Mouse (Mus musculus) CH12.LX (cell line): ENCODE results near the gene Emx2. TPM values are rescaled to one million over a fixed set of nuclear protein-coding genes. Genes with fewer than 3 reads are reported as not detected.

Experiments used
- DNase-seq: peaks from one replicate; pipeline ENCODE4 v3.0.0-alpha.2; 2013; ENCODE audit errors: extremely low read depth
- H3K27ac ChIP-seq: 2 replicates; pipeline ENCODE4 v1.5.1; 2012; ENCODE audit warnings: low read depth, mild to moderate bottlenecking, control low read depth, moderate library complexity; ENCODE audit not compliant: insufficient read depth
- H3K27me3 ChIP-seq: replicated peaks from 2 replicates; pipeline ENCODE3; 2012; ENCODE audit warnings: inconsistent platforms
- H3K36me3 ChIP-seq, 2 experiments: replicated peaks in 1 of 2; 2 replicates each; pipeline versions ENCODE3 to v1.6.1; 2012; ENCODE audit warnings: inconsistent platforms in 1 of 2, low read length in 1 of 2, mild to moderate bottlenecking in 1 of 2, mixed read lengths in 1 of 2, moderate library complexity in 1 of 2; ENCODE audit not compliant: control insufficient read depth in 1 of 2, insufficient read depth in 1 of 2
- H3K4me1 ChIP-seq, 2 experiments: 2 replicates each; pipeline ENCODE4 v1.6.1; 2012; ENCODE audit warnings: inconsistent platforms in 1 of 2, moderate library complexity in 1 of 2; ENCODE audit not compliant: insufficient read depth in 2 of 2, control insufficient read depth in 1 of 2
- H3K4me2 ChIP-seq: 2 replicates; pipeline ENCODE4 v1.6.1; 2012; ENCODE audit warnings: low read depth, mild to moderate bottlenecking, control low read depth; ENCODE audit not compliant: poor library complexity, insufficient read depth, severe bottlenecking
- H3K4me3 ChIP-seq, 3 experiments: fragments of 150-350 bp in 1 of 3; sonication (generic) in 1 of 3; replicated peaks in 1 of 3; 2 replicates each; pipeline versions ENCODE3 to v1.5.1; 2011 to 2012; ENCODE audit warnings: low read depth in 2 of 3, low read length in 2 of 3, mild to moderate bottlenecking in 2 of 3, moderate library complexity in 2 of 3, control low read depth in 1 of 3, improper control_type of control experiment in 1 of 3, inconsistent platforms in 1 of 3, mixed read lengths in 1 of 3; ENCODE audit not compliant: poor library complexity in 1 of 3
- H3K79me2 ChIP-seq: replicated peaks from 2 replicates; pipeline ENCODE4 v1.6.1; 2012; ENCODE audit warnings: mild to moderate bottlenecking, moderate library complexity; ENCODE audit not compliant: control insufficient read depth, poor library complexity, insufficient read depth, severe bottlenecking; ENCODE audit errors: extremely low read depth
- H3K9ac ChIP-seq: 2 replicates; pipeline ENCODE4 v1.6.1; 2012; ENCODE audit warnings: low read depth, mild to moderate bottlenecking, control low read depth, moderate library complexity; ENCODE audit not compliant: insufficient read depth
- H3K9me3 ChIP-seq: replicated peaks from 2 replicates; pipeline ENCODE3; 2012; ENCODE audit warnings: low read length, inconsistent platforms, mixed read lengths
- CTCF ChIP-seq, 2 experiments: IDR thresholded peaks in 1 of 2; conservative IDR thresholded peaks in 1 of 2; 2 replicates each; pipeline ENCODE4 v1.5.1; 2011 to 2012; ENCODE audit warnings: low read depth in 2 of 2, low read length in 2 of 2, improper control_type of control experiment in 1 of 2, inconsistent platforms in 1 of 2, mild to moderate bottlenecking in 1 of 2, moderate library complexity in 1 of 2
- E2F4 ChIP-seq: IDR thresholded peaks from 2 replicates; pipeline ENCODE4 v1.6.1; 2011; ENCODE audit warnings: low read depth, low read length, improper control_type of control experiment; ENCODE audit not compliant: insufficient replicate concordance
- EP300 ChIP-seq: IDR thresholded peaks from 2 replicates; pipeline ENCODE4 v1.6.1; 2011; ENCODE audit warnings: low read length, improper control_type of control experiment
- GABPA ChIP-seq: IDR thresholded peaks from 2 replicates; pipeline ENCODE4 v1.6.1; 2012; ENCODE audit warnings: low read depth, low read length, improper control_type of control experiment, inconsistent platforms; ENCODE audit not compliant: insufficient replicate concordance
- IRF4 ChIP-seq: IDR thresholded peaks from 2 replicates; pipeline ENCODE4 v1.6.1; 2014; ENCODE audit warnings: low read depth, mild to moderate bottlenecking, inconsistent platforms, low read length, improper control_type of control experiment
- JUND ChIP-seq: conservative IDR thresholded peaks from 2 replicates; pipeline ENCODE4 v1.6.1; 2011; ENCODE audit warnings: low read depth, low read length, improper control_type of control experiment
- KAT2A ChIP-seq: IDR thresholded peaks from 2 replicates; pipeline ENCODE4 v1.6.1; 2012; ENCODE audit warnings: low read length, improper control_type of control experiment, inconsistent platforms; ENCODE audit not compliant: insufficient replicate concordance
- MAZ ChIP-seq: IDR thresholded peaks from 2 replicates; pipeline ENCODE4 v1.6.1; 2012; ENCODE audit warnings: low read depth, mild to moderate bottlenecking, inconsistent platforms, low read length, improper control_type of control experiment, moderate library complexity
- MEF2A ChIP-seq: IDR thresholded peaks from 2 replicates; pipeline ENCODE4 v1.6.1; 2014; ENCODE audit warnings: low read depth, mild to moderate bottlenecking, inconsistent platforms, low read length, improper control_type of control experiment, borderline replicate concordance
- MXI1 ChIP-seq: IDR thresholded peaks from 2 replicates; pipeline ENCODE4 v1.6.1; 2011; ENCODE audit warnings: mild to moderate bottlenecking, low read depth, low read length, improper control_type of control experiment
- MYC ChIP-seq: IDR thresholded peaks from 2 replicates; pipeline ENCODE4 v1.6.1; 2011; ENCODE audit warnings: low read depth, mild to moderate bottlenecking, improper control_type of control experiment, low read length
- NRF1 ChIP-seq: IDR thresholded peaks from 2 replicates; pipeline ENCODE4 v1.6.1; 2014; ENCODE audit warnings: low read depth, mild to moderate bottlenecking, inconsistent platforms, low read length, improper control_type of control experiment, moderate library complexity
- PAX5 ChIP-seq: IDR thresholded peaks from 2 replicates; pipeline ENCODE4 v1.6.1; 2012; ENCODE audit warnings: low read length, inconsistent platforms, mixed read lengths
- RCOR1 ChIP-seq: conservative IDR thresholded peaks from 2 replicates; pipeline ENCODE4 v1.6.1; 2012; ENCODE audit warnings: low read depth, mild to moderate bottlenecking, inconsistent platforms, low read length, improper control_type of control experiment
- SIN3A ChIP-seq: IDR thresholded peaks from 2 replicates; pipeline ENCODE4 v1.6.1; 2012; ENCODE audit warnings: low read length, improper control_type of control experiment, inconsistent platforms
- SMC3 ChIP-seq: IDR thresholded peaks from 2 replicates; pipeline ENCODE4 v1.6.1; 2011; ENCODE audit warnings: low read depth, low read length, improper control_type of control experiment
- TCF12 ChIP-seq: IDR thresholded peaks from 2 replicates; pipeline ENCODE4 v1.6.1; 2014; ENCODE audit warnings: low read depth, mild to moderate bottlenecking, inconsistent platforms, low read length, improper control_type of control experiment
- UBTF ChIP-seq: IDR thresholded peaks from 2 replicates; pipeline ENCODE4 v1.6.1; 2012; ENCODE audit warnings: low read depth, mild to moderate bottlenecking, inconsistent platforms, low read length, improper control_type of control experiment, moderate library complexity
- USF1 ChIP-seq: IDR thresholded peaks from 2 replicates; pipeline ENCODE4 v1.6.1; 2014; ENCODE audit warnings: low read depth, mild to moderate bottlenecking, inconsistent platforms, low read length, improper control_type of control experiment
- USF2 ChIP-seq: conservative IDR thresholded peaks from 2 replicates; pipeline ENCODE4 v1.6.1; 2011; ENCODE audit warnings: low read depth, low read length, improper control_type of control experiment
- ZC3H11A ChIP-seq: IDR thresholded peaks from 2 replicates; pipeline ENCODE4 v1.6.1; 2012; ENCODE audit warnings: low read depth, mild to moderate bottlenecking, inconsistent platforms, low read length, improper control_type of control experiment
- ZKSCAN1 ChIP-seq: IDR thresholded peaks from 2 replicates; pipeline ENCODE4 v1.6.1; 2012; ENCODE audit warnings: low read depth, inconsistent platforms, low read length, improper control_type of control experiment, borderline replicate concordance
- ZMIZ1 ChIP-seq: IDR thresholded peaks from 2 replicates; pipeline ENCODE4 v1.6.1; 2012; ENCODE audit warnings: low read depth, mild to moderate bottlenecking, inconsistent platforms, low read length, improper control_type of control experiment
- dilution Hi-C: fragments of 300-500 bp; cut with MboI; formaldehyde crosslinking; loops from 2 replicates; pipeline ENCODE4 v1.14.3; 2020; ENCODE audit warnings: low sequenced_read_pairs; ENCODE audit not compliant: extremely low pct_unique_long_range_greater_than_20kb, extremely low pct_ligation_motif_present
- in situ Hi-C: fragments of 300-500 bp; cut with MboI; formaldehyde crosslinking; loops from 3 replicates; pipeline ENCODE4 v1.14.3; 2019; ENCODE audit warnings: low sequenced_read_pairs, low pct_ligation_motif_present, low pct_unique_long_range_greater_than_20kb, mixed read lengths
- polyA plus RNA-seq: library from polyadenylated mRNA; unstranded; fragments of >175 nt; gene quantifications from 2 replicates; pipeline ENCODE4 v1.2.1, GENCODE M21; 2012; ENCODE audit warnings: low read depth; ENCODE audit not compliant: insufficient read length
- total RNA-seq, 2 experiments: library from RNA; depleted of rRNA; stranded (reverse); fragments of 300-350 nt in 1 of 2; fragments of >200 nt in 1 of 2; gene quantifications; 2 replicates each; pipeline ENCODE4 v1.2.3; 2012 to 2014

Emx2 gene
- total and polyA plus RNA-seq, 3 experiments = not detected

DNA sequence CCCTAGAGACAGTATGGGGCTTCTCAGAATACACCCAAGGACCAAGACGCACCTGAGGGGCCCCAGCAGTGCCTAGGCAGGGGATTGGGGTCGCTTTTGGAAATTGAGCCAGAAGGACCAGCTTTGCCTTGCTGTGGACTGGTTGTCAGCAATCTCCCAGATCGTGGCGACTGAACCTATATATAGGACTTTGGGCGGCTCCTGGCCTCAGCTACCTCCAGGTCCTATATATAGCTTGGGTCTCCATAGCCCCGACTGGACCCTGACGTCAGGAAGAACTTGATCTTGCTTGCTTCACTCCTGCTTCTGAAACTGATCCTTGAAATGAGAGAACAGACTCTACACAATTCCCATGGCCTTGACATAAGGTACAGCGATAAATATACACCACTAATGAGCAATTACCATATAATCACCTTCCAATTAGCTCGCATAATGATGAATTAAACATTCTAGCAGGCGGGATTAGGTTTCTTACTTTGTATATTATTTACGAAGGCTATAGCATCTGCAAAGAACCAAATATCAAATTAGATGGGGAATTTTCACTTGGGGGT lies 12.0 kb downstream of the Emx2 start:
- Histone ChIP-seq H3K9me3 (no peaks in the 10 kb centered on the region), H3K4me3 (no peak overlapping the region), H3K79me2 (no peaks in the 10 kb centered on the region), H3K27me3 (no peaks in the 10 kb centered on the region), H3K36me3 (no peaks in the 10 kb centered on the region), H3K4me2 (no peak overlapping the region), H3K9ac (no peak overlapping the region), H3K27ac (no peak overlapping the region), H3K4me1 (peaks cover 0 to 11% of the 10 kb centered on the region in 2 experiments; a peak in 2 of 4 replicates)
- DNase-seq = no peak
- in situ Hi-C loops = no loop called here
- dilution Hi-C loops = no loop called here
- TF ChIP-seq UBTF = no peak
- no peak for TF ChIP-seq MXI1
- no peak for TF ChIP-seq E2F4
- TF ChIP-seq CTCF (conservative IDR thresholded peaks at IDR 0.05 in 1 of 2, IDR thresholded peaks at IDR 0.05 in 1 of 2; ENCODE audit: low read depth in 2 of 2, low read length in 2 of 2) = no peak
- TF ChIP-seq, all 38 proteins: peak for 0

- no peaks in the 10 kb centered on the region for H3K9me3 ChIP-seq
- in situ Hi-C loops (no loop called here), dilution Hi-C loops (no loop called here)
- no peak overlapping the region for H3K4me3 ChIP-seq
- H3K9ac ChIP-seq = no peak overlapping the region
- no peak for TF ChIP-seq SMC3
- TF ChIP-seq E2F4 = no peak
- no peak for TF ChIP-seq SIN3A
- no peak for TF ChIP-seq MYC
- no peak for TF ChIP-seq MXI1
- TF ChIP-seq USF2 = no peak
- TF ChIP-seq ZMIZ1 = no peak
- no peak for TF ChIP-seq RCOR1
- TF ChIP-seq IRF4 = no peak
- TF ChIP-seq NRF1 = no peak
- no peak overlapping the region for H3K4me2 ChIP-seq
- no peak for DNase-seq
- H3K4me1 ChIP-seq = peaks cover 0 to 11% of the 10 kb centered on the region in 2 experiments; a peak in 2 of 4 replicates
- H3K36me3 ChIP-seq = no peaks in the 10 kb centered on the region
- H3K27me3 ChIP-seq = no peaks in the 10 kb centered on the region
- no peaks in the 10 kb centered on the region for H3K79me2 ChIP-seq
- H3K27ac ChIP-seq = no peak overlapping the region
Observed at GRCm38 (mm10) chr19:59470913-59471312, 12.7 kb downstream of the Emx2 start.

DNA sequence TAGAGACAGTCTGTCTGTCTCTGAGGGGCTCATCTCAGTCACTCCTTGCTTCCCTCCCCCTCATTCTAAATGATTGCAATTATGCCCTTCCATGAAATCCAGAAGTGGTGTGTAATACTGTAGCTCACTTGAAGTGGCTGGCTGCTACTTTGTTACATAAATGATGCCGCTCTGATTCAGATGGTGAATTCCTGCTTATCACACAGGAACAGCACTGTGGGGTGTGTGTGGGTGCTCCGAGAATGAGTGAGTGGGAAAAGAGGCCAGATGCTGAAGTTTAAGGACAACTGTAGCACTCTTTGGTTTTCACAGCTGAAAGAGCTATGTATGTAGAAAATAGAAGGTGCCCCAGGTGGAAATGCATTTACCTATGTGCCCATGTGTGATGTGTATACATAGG lies 14.7 kb downstream of the Emx2 start:
- Histone ChIP-seq H3K9me3 (no peaks in the 10 kb centered on the region), H3K4me1 (peaks cover 0 to 11% of the 10 kb centered on the region in 2 experiments; a peak in 2 of 4 replicates), H3K27me3 (no peaks in the 10 kb centered on the region), H3K27ac (no peak overlapping the region), H3K36me3 (no peaks in the 10 kb centered on the region), H3K79me2 (no peaks in the 10 kb centered on the region), H3K9ac (no peak overlapping the region), H3K4me2 (no peak overlapping the region), H3K4me3 (no peak overlapping the region)
- in situ Hi-C loops = no loop called here
- DNase-seq = no peak
- no peak for TF ChIP-seq E2F4
- TF ChIP-seq SIN3A = no peak
- TF ChIP-seq PAX5 = no peak
- no peak for TF ChIP-seq EP300
- TF ChIP-seq SMC3 = no peak
- no peak for TF ChIP-seq TCF12
- TF ChIP-seq KAT2A = no peak
- no peak for TF ChIP-seq MAZ
- no peak for TF ChIP-seq CTCF (conservative IDR thresholded peaks at IDR 0.05 in 1 of 2, IDR thresholded peaks at IDR 0.05 in 1 of 2; ENCODE audit: low read depth in 2 of 2, low read length in 2 of 2)
- TF ChIP-seq MEF2A = no peak
- TF ChIP-seq ZKSCAN1 = no peak
- TF ChIP-seq JUND = no peak
- TF ChIP-seq RCOR1 = no peak
- TF ChIP-seq ZC3H11A = no peak
- TF ChIP-seq IRF4 = no peak
- no peak for TF ChIP-seq GABPA
- TF ChIP-seq USF1 = no peak
- dilution Hi-C loops = no loop called here
